Mouse (Mus musculus) olfactory bulb, adult 2 months (tissue): ENCODE results near the gene Syne2.

Source experiments
- CTCF ChIP-seq: fragments of 200-500 bp; IDR thresholded peaks from 2 replicates; pipeline ENCODE4 v1.5.1; 2012; ENCODE audit warnings: low read depth, mild to moderate bottlenecking, low read length, moderate library complexity; ENCODE audit not compliant: insufficient read depth
- POLR2A ChIP-seq: fragments of 200-500 bp; IDR thresholded peaks from 2 replicates; pipeline ENCODE4 v1.6.1; 2012; ENCODE audit warnings: mild to moderate bottlenecking, low read depth, low read length, moderate library complexity; ENCODE audit not compliant: insufficient read depth

- TF ChIP-seq CTCF = no peak
- TF ChIP-seq POLR2A = no peak
These were observed 73.3 kb downstream of the Syne2 start for GRCm38 (mm10) chr12:75891206-75891605.
